Mouse (Mus musculus) heart, adult 18-20 months (tissue): Measurements from ENCODE around the gene Apip. TPM values are rescaled to one million over a fixed set of nuclear protein-coding genes. Genes with fewer than 3 reads are reported as not detected.

Source experiments
- DNase-seq, 2 experiments: peaks; one replicate each; pipeline ENCODE4 v3.0.0; 2021 to 2022; ENCODE audit warnings: mixed read lengths in 1 of 2
- total RNA-seq, 2 experiments: library from RNA; stranded (reverse); gene quantifications; 2 replicates each; pipeline ENCODE4 v1.2.3; 2021

Apip gene
- total RNA-seq, 2 experiments from 2014 or later: 70.1 to 77.5 TPM

DNA sequence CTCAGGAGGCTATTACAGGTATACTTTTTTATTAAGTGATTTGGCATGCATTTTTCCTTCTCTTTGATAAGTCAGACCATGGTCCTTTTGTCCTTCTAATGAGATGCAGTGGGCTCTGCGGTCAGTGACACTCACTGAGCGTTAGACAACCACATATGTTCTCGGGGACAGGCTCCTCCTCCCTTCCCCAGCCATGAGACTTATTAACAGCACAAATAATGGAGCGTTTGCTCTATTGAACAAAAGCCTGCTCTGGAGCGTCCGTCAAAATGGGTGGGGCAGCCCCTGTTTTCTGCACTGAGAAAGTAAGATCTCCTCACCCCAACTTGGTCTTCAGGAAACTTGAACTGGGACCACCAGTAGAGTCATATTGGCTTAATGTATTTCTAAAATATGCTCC lies 16.0 kb downstream of the Apip start:
- no peak for DNase-seq

DNA sequence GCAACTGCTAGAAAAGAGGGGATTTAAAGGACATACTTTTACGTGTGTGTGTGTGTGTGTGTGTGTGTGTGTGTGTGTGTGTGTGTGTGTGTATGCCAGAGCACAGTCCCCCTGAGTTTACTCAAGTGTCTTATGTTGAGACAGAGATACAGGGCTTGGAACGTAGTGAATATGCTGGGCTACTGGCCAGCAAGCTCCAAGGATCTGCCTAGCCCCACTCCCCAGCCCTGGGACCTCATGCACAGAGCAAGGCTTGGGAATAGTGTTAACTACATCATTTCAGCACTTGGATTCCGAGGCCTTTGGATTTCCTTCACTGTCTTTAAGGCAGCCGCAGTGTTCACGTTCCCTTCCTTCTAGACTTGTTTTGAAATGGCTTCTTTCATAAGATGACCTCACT lies 29.1 kb downstream of the Apip start:
- DNase-seq: no peak

DNA sequence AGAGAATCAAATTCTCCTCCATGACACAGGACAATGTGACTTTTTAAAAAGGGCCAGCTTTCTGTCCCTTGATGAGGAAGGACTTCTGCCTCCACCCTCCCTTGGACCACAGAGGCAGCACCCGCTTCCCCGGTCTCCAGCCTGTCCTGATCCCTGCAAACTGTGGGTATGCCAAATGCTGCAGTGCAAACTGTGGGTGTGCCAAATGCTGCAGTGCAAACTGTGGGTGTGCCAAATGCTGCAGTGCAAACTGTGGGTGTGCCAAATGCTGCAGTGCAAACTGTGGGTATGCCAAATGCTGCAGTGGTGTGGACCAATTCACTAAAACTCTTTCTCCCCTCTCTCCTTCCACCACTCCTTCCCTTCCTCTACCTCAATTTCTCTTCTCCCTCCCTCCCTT lies 32.7 kb downstream of the Apip start:
- DNase-seq: no peak

DNA sequence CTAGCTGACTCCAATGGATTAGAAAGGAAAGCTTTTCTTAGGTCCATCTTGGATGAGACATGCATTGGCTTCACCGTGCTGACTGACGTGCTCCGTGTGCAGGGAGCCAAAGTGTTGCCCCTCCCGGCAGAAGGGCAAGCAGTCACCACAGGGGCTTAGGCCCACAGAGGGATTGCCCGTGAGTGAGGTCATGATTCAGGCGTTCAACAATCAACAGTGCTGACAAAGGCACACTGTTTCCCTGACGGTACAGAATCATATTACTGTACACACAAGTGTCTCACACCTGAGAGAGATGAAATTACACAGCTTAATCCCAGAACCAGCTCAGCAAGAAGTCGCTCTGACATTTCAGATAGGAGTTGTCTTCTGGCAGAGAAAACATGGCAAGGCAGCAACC lies 38.2 kb downstream of the Apip start:
- DNase-seq: no peak

DNA sequence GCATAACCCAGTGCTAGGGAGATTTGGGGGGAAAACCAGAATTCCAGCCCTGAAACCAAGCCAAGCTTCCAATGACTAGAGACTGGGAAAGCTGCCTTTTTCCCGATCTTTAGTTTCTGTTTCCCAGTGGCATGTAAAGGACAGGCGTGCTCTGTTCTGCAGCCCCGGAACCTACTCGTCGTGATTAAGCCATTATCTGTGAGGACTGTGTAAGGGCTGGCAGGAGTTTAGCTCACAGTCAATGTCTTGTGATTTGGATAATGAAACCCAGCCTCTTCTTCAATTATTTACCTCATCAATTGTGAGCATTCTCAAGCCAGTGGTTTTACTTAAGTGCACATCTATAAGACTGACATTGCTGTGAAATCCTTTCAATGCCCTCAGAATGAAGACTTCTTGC lies 43.7 kb downstream of the Apip start:
- no peak for DNase-seq

DNA sequence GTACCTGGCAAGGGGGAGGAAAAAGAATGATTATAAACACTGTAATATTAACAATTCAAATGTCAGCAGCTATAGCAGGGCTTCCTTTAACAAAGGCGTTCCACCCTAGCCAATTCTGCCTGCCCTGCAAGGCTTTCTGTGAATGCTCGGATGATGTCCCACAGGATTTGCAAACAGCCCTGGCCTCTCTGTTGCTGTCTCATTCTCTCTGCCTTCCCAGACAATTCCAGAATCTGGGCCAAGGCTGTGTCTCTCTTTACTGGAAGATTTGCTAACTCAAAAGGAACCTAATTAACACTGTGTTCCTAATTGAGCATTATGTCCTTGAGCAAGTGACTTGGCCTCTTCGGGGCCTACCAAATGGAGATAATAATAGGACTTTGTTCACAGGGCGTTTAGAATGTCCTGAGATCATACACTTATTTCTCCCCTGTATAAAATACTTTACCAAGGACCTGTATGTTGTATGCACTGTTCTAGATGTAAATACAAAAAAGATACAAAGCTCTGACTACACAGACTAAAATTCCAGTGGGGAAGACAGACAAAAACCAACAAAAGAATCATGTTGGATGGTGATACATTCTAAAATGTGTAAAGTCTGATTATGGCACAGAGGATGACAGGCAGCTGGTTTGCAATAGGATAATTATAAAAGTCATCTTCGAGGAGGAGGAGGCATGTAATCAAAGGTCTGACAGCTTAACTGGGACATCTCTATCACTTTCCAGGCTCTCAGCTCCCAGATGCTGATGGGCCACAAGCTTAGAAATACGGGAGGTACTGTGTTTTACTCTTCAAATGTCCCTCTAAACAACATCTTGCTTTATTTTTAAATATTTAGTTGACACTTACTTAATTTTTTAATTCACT lies 45.1 kb downstream of the Apip start:
- DNase-seq: no peak

DNA sequence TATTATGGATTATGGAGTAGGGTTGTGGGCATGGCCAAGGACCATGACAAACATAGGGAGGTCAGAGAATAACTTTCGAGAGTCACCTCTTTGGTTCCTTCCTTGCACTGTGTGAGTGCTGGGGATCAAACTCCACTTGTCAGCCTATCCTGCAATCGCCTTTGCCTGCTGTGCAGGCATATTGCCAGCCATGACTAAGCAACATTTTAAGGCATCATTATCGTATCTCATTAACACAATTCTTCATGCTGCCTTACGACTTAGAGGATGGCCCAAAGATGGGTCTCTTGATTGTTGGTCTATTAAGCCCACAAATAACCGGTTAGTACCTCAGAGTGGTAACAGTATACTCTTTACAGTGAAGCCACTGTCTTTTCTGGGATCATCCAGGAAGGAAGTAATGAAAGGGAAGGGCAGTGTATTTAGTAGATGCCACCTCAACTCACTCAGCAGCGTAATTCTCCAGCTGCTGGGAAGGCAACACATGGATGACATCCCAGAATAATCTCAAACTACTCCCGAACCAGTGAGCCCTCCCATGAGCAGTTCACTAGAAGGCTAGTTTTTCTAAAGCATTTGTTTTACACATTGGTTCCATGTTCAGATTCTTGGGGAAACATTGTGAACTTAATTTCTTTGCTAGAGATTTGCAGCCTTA lies 45.9 kb downstream of the Apip start:
- no peak for DNase-seq

DNA sequence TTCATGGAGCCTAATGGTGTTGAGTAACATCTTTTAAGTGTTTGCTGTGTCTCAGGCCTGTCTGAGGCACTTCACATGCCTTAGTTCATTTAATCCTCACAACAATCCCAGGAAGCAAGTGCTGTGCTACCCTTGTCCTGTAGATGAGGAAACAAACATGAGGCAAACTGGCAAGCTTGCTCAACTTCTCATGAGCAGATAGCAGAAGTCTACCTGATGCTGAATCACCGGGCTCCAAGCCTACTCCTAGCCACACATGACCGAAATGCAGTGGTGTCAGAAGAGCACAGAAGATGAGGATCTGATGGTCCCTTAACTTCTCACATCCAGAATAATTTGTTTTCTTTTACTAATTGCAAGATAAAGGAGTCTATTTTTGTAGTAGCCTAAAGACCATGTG lies 56.2 kb downstream of the Apip start:
- no peak for DNase-seq

DNA sequence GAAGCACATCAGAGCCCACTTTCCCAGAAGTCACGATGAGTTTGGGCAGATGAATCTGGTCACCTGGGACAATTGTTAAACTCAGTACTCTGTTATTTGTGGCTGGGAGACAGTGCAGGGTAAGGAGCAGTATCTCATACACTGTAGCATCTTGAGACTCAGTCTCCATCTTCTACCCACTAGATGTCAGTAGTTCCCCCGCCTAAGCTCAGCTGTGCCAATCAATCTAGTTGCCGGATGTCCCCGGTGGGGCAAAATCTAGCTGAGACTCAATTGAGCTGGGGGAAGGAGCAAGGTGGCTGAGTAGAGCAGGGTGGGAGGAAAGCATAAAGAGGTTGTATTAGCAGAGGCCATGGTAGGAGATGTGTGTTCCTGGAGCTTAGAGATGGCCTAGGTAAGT lies 57.7 kb downstream of the Apip start:
- no peak for DNase-seq

DNA sequence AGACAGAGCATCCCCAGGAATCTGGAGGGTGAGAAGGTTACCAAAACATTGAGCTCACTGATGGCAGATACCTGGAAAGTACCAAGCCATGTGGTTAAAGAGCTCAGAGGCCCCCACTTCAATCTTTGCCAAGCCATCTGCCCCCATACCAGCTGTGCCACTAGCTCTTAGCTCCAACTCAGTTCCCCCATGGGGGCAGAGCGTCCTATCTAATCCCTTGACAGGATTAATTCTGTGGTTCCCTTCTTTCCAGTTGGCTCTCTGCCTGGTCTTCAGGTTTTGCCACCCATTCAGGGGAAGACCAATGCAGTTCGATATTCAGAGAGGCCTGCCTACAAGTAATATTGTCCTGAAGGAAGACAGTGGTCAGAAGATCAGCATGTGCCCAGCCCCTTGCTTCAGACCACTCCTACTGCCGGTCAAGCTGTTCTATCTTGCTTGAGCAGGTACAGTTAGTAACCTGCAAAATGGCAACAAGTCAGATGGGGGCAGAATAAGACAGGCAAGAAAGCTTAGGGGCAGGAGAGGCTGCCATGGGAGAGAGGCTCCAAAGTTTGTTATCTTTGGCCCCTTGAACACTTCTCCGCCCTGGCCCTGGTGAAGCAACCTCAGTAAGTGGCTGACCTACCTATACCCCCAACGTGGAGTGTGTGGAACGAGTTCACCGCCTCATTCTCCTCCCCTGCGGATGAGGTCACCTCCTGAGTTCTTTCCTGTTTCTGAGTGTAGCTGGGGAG lies 65.2 kb downstream of the Apip start:
- DNase-seq: no peak

Other genes starting within 250 kb of the Apip start
- gene Cd44, start 172.0 kb upstream of the Apip start, total RNA-seq: 1 to 10 TPM; 8.9 to 9.8 TPM
- gene Pdhx, start 162 bp upstream of the Apip start, total RNA-seq: 100 to 1,000 TPM; 160 to 208 TPM
- gene Ehf, start 229.6 kb downstream of the Apip start, total RNA-seq: 1 to 10 TPM in 1 of 2 experiments, not detected in 1; 1.3 TPM